Mouse (Mus musculus) lung, postnatal 14 days (tissue): ENCODE results near the gene Ndufa13.
"Not testable (repeated sequence)": the region's sequence is repeated elsewhere in the genome, so short reads cannot be mapped to it uniquely, and the experiment has no call there.

Experiments
- DNase-seq: peaks from one replicate; pipeline ENCODE4 v3.0.0; 2021

The Ndufa13 gene

DNA sequence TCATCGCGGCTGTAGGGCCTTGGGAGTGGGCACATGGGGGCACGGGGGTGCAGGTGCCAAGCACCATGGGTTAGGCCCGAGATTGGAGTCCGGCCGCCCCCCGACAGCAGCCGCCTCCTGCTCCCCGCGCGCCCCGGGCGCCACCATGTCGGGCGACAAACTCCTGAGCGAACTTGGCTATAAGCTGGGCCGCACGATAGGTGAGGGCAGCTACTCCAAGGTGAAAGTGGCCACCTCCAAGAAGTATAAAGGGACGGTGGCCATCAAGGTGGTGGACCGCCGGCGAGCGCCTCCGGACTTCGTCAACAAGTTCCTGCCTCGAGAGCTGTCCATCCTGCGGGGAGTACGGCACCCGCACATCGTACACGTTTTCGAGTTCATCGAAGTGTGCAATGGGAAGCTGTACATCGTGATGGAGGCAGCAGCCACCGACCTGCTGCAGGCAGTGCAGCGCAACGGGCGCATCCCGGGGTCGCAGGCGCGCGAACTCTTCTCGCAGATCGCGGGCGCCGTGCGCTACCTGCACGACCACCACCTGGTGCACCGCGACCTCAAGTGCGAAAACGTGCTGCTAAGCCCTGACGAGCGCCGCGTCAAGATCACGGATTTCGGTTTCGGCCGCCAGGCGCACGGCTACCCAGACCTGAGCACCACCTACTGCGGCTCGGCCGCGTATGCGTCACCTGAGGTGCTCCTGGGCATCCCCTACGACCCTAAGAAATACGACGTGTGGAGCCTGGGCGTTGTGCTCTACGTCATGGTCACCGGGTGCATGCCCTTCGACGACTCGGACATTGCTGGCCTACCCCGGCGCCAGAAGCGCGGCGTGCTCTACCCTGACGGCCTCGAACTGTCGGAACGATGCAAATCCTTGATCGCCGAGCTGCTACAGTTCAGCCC lies at the start of gene Ndufa13, which contains the start of the genes Tssk6 and Yjefn3:
Gene Ndufa13, minus strand, starts transcription at position 396 of the 900 bp plus-strand sequence.
Gene Tssk6, plus strand, starts transcription at position 22 of the 900 bp plus-strand sequence.
Gene Yjefn3, minus strand, starts transcription at position 550 of the 900 bp plus-strand sequence.
- DNase-seq: peak; percentile 20

GRCm38 (mm10) chr8:69950300-69950699 lies 47.9 kb upstream of the Ndufa13 start:
- DNase-seq: no peak

DNA sequence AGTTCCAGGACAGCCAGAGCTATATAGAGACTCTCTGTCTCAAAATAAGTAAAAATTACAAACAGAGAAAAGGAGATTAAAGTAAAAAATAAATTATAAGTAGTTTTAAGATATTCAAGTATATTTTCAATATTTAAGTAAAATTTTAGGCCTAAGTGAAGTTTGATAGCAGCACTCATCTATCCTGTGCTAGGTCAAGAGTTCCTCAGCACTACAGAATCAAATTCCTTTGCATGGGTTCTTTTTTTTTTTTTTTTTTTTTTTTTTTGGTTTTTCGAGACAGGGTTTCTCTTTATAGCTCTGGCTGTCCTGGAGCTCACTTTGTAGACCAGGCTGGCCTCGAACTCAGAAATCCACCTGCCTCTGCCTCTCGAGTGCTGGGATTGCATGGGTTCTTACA lies 40.1 kb upstream of the Ndufa13 start:
- not testable (repeated sequence) for DNase-seq

DNA sequence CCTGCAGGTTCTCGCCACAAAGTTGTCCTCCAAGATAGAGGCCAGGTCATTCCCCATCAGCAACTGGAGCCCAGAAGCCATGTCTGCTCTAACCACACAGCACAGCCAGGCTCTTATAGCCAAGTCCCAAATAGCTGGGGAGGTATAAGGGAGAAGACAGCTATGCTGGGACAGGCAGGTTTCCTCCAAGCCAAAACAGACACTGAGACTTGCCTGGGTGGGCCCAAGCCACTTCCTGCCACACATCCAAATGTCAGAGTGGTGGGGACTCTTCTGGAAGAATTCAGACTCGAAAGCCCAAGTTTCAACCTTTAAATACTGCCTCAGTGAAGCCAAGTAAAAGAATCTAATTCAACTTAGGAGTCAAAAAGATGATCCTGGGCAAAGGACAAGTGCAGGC lies 38.0 kb upstream of the Ndufa13 start:
- DNase-seq: no peak

DNA sequence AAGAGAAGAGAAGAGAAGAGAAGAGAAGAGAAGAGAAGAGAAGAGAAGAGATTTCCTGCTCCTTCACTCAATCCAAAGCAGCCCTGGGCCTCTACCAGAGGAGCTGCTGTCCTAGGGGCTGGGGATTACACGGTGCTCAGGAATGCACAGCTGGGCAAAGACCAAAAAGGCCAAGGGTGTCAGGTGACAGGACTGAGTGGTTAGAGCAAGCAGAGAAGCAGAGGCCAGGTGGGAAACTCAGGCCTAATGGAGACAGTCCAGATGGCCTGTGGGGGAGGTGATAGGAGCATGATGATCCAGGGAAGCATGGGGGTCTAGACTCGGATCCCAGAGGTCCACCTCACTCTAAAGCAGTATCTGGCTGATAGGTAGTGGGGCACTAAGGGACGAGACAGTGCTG lies 37.3 kb upstream of the Ndufa13 start:
- no peak for DNase-seq

- DNase-seq: no peak
These were observed 36.1 kb upstream of the Ndufa13 start for GRCm38 (mm10) chr8:69938245-69938982.

GRCm38 (mm10) chr8:69937466-69937865 lies 35.1 kb upstream of the Ndufa13 start:
- no peak for DNase-seq

- DNase-seq: peak; percentile 67
These were observed 33.9 kb upstream of the Ndufa13 start for GRCm38 (mm10) chr8:69936050-69936794.

DNA sequence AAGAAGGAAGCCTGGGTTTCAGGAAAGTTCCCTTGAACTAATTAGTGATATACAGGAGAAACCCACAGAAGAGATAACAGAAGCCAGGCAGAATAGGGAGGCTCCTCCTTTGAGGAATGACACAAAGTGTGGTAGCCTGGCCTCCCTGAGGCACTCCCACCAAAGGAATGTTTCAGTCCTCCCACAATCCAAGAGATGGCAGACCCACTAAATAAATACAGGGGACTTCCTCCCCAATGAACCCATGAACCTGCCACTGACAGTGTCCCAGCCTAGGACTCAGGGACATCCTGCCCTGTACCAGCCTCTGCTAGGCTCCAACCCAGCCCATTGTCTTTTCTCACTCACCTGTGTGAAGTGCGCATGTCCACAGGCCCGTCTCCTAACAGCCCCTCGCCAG lies 33.1 kb upstream of the Ndufa13 start:
- no peak for DNase-seq

DNA sequence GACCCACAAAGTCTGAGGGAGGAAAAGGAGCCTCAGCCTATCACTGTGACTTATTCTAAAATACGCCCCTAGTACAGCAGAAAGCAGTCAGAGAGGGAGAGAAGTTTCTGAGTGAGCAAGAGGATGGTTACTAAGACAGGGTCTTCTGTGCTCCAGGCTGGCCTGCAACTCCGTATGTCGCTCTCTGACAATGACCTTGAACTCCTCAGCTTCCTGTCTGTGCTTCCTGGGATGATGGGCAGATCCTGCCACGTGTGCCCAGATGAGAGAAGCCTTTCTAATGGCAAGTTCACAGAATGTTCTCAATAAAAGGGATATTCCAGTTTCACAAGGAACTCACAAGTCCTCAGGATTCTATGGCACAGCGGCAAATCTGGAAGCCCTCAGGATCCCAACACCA lies 32.2 kb upstream of the Ndufa13 start:
- no peak for DNase-seq

DNA sequence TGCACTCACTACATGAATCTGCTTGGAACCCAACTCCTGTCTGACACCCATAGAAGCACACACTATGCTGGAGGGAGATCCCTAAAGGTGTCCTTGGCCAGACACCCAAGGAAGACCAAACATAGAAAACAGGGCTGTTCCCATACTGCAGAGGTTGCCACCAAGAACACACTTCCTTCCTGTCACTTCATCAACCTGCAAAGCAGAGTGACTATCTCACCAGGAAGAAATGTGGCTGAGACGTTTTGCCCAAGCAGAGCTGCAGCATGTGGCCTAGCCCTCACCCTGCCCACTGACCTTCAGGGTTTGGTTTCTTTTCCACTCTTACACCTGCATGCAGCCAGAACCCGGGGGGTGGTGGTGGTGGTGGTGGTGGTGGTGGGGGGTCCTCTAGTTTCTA lies 31.5 kb upstream of the Ndufa13 start:
- no peak for DNase-seq

DNA sequence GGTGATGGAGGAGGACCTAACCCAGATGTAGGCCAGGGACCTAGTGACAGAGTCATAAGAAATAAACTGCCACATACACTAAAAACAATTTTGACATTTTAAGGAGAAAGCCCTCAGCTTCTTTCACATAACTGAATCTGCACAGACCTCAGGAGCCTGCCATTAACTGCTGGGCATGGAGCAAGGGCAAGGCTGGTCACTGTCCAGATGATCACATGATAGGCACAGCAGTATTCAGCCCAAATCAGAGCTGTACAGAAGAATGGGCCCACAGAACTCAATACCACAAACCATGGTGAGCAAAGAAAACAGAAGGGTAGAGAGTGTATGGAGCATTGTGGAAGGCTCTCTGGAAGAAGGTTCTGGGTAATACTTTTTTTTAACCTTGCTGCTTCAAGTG lies 24.5 kb upstream of the Ndufa13 start:
- no peak for DNase-seq

DNA sequence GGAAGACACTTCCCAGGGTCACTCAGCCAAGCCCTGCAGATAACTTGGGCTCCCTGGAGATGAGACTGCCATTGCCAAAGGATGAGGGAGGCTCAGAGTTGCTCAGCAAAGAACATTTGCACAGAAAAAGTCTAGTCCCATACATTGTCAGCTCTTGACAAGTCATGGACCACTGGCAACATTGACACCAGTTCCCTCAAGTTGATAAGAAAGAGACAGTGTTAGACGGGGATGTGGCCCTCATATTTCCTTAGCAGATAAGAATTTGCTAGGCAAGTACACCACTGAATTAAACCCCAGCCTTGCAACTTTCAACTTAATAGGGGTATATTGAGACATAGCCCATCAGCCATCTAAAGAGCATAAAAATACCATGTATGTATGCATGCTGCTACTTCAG lies 21.6 kb upstream of the Ndufa13 start:
- no peak for DNase-seq

- DNase-seq: no peak
These were observed 18.8 kb upstream of the Ndufa13 start for GRCm38 (mm10) chr8:69921141-69921540.

DNA sequence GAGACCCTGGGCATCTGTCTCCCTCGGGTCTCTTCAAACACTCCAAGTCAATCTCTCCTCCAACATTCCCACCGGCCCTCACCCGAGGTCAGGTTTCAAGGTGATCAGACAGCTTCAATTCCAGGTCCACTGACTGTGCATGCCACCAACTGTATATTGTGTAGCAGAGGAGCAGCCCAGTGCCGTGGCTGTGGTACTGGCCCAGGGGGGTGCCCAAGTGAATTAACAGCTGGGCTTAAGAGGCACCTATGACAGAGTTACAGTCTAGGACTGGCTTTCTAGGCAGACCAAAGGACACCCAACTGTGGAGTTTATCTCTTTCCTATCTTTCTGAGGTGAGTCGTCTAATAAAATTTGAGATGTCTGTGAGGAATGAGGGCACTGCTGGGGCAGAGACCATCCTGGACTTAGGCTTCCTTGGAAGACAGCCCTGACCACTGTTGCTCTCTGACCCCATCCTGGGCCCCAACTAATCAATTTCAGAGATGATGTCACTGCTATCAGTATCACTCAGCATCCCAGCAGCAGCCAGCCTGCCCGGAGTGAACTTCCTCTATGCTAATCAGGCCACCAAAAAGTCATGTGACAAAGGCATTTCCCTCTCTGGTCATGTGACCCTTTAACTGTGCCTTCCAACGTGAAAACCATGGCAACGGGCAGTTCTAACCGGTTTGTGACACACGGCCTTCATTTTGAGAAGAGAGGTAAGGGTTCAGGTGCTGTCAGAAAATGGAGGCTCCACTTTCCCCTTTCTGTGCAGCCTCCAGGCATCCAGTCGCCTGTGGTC lies 17.7 kb upstream of the Ndufa13 start:
- DNase-seq: peak; percentile 55

DNA sequence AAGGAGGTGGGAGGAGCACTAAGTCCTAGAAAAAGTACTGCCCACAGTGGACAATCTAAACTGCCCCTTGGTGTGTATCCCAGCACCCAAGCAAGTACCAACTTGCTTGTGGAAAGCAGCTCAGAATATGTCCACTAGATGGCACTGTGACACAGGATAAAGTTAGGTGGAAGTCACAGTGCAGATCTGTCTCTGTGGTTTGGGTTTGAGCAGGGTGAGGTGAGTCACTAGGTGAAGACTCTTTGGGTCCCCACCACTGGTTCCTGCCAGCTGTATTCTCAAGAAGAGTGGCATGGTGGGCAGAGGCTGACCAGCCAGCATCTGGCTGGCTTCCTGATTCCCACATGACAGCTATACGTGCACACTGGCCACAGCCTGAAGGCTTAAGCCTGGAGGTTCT lies 16.7 kb upstream of the Ndufa13 start:
- peak; percentile 89 for DNase-seq

- no peak for DNase-seq
These were observed 16.1 kb upstream of the Ndufa13 start for GRCm38 (mm10) chr8:69918506-69918905.

- no peak for DNase-seq
These were observed 13.4 kb upstream of the Ndufa13 start for GRCm38 (mm10) chr8:69915748-69916147.

DNA sequence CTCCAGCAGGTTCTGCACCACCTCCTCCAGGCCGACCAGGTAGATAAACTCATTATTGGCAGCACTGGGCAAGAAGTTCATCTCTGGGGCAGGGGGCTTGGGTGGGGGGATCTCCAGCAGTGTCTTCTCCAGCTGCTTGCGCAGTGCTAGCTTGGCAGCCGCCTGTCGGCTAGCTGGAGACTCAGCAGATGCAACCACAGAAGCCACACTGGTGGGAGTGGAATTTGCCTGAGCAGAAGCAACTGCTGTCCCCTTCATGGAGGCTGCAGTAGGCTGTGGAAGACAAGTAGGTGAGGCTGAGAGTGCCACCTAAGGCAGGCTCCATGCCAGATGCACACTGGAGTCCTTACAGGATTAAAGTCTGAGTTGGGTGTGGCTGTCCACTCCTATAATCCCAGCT lies 12.2 kb upstream of the Ndufa13 start:
- DNase-seq: no peak

DNA sequence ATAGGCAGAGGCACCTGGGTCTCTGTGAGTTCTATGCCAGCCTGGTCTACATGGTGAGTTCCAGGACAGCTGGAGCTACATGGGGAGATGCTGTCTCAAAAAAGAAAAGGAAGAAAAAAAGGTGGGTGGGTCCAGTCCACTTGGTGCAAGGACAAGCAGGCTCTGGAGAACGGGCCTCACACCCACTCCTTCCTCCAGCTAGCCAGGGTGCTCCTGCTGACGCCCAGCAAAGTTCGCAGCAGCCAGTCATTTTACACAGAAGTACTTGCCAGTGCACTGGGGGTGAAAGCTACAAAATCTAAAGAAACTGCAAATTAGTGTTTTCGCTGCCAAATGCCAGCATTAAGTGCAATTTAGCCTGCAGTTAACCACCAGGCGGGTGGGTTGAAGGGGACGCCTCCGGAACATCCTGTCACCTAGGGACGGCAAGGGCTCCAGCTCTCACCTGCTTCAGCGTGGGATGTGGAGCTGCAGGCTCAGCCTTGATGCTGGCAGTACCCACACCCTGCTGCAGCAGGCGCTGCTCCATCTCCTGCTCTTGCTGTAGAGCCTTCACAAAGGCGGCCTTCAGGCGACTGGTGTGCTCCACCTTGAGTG lies 10.2 kb upstream of the Ndufa13 start:
- DNase-seq: no peak

GRCm38 (mm10) chr8:69911917-69912316 lies 9.6 kb upstream of the Ndufa13 start:
- no peak for DNase-seq

- no peak for DNase-seq
These were observed 4.7 kb upstream of the Ndufa13 start for GRCm38 (mm10) chr8:69907106-69907505.
